Mouse (Mus musculus) bone marrow macrophage, adult 2 months (primary cell): ENCODE measurements around the gene Gabpa.

Experiments used
- CTCF ChIP-seq: IDR thresholded peaks from 2 replicates; pipeline ENCODE4 v1.5.1; 2012; ENCODE audit warnings: low read depth, mild to moderate bottlenecking, low read length, moderate library complexity
- POLR2A ChIP-seq: IDR thresholded peaks from 2 replicates; pipeline ENCODE4 v1.6.1; 2012; ENCODE audit warnings: mild to moderate bottlenecking, low read depth, low read length, borderline replicate concordance

GRCm38 (mm10) chr16:84793401-84793800, 41.3 kb upstream of the Gabpa start:
- no peak for TF ChIP-seq POLR2A
- TF ChIP-seq CTCF = no peak
